Mouse (Mus musculus) left cerebral cortex, adult 2 months (tissue): Measurements from ENCODE around the gene Nuak1. TPM values are rescaled to one million over a fixed set of nuclear protein-coding genes. Genes with fewer than 3 reads are reported as not detected.

Source experiments
- DNase-seq, 2 experiments: peaks; one replicate each; pipeline ENCODE4 v3.0.0; 2021 to 2022; ENCODE audit warnings: low spot score in 2 of 2, mixed read lengths in 1 of 2; ENCODE audit errors: extremely low spot score in 1 of 2
- H3K27ac ChIP-seq: fragments of 200-600 bp; 2 replicates; pipeline ENCODE4 v1.8.1; 2022
- H3K4me3 ChIP-seq: fragments of 200-600 bp; 2 replicates; pipeline ENCODE4 v1.8.1; 2022
- CTCF ChIP-seq: fragments of 200-600 bp; IDR thresholded peaks from 2 replicates; pipeline ENCODE4 v1.8.1; 2022; ENCODE audit warnings: antibody characterized with exemption, mild to moderate bottlenecking, moderate library complexity
- intact Hi-C: fragments of 180-260 bp; cut with DNase I; formaldehyde crosslinking; loops from one replicate; pipeline ENCODE4 v1.15.1; 2025
- total RNA-seq, 2 experiments: library from RNA; stranded (reverse); gene quantifications; 2 replicates each; pipeline ENCODE4 v1.2.3; 2021

The Nuak1 gene
- total RNA-seq, 2 experiments from 2014 or later, result 72.9 to 87.5 TPM

- Histone ChIP-seq H3K4me3 (no peak overlapping the region), H3K27ac (peak overlapping the region; percentile 91)
- TF ChIP-seq CTCF, result no peak
- no peak for DNase-seq
- intact Hi-C loops, result no loop called here
Observed at GRCm38 (mm10) chr10:84387338-84387737, 53.1 kb downstream of the Nuak1 start.

GRCm38 (mm10) chr10:84386625-84387242 lies 53.7 kb downstream of the Nuak1 start:
- intact Hi-C loops, result no loop called here
- DNase-seq, result no peak
- H3K27ac ChIP-seq, result peak overlapping the region; percentile 91
- H3K4me3 ChIP-seq, result no peak overlapping the region
- no peak for TF ChIP-seq CTCF

- peak overlapping the region; percentile 91 for H3K27ac ChIP-seq
- no peak for TF ChIP-seq CTCF
- intact Hi-C loops, result no loop called here
- no peak for DNase-seq
- H3K4me3 ChIP-seq, result no peak overlapping the region
Observed at GRCm38 (mm10) chr10:84386214-84386613, 54.2 kb downstream of the Nuak1 start.

- Histone ChIP-seq H3K27ac (peak overlapping the region; percentile 25; the same call in 1 of the 2 replicates), H3K4me3 (no peak overlapping the region)
- intact Hi-C loops, result no loop called here
- no peak for DNase-seq
- no peak for TF ChIP-seq CTCF
Observed at GRCm38 (mm10) chr10:84384761-84385160, 55.6 kb downstream of the Nuak1 start.

GRCm38 (mm10) chr10:84382900-84383883 lies 57.2 kb downstream of the Nuak1 start:
- intact Hi-C loops, result no loop called here
- peak in 1 of 2 experiments; percentile 17 for DNase-seq
- H3K4me3 ChIP-seq, result no peak overlapping the region
- H3K27ac ChIP-seq, result peak overlapping the region; percentile 69
- no peak for TF ChIP-seq CTCF

GRCm38 (mm10) chr10:84381276-84381798 lies 59.1 kb downstream of the Nuak1 start:
- intact Hi-C loops, result no loop called here
- no peak for DNase-seq
- H3K27ac ChIP-seq, result peak overlapping the region; percentile 64
- TF ChIP-seq CTCF, result no peak
- no peak overlapping the region for H3K4me3 ChIP-seq

GRCm38 (mm10) chr10:84379366-84379765 lies 61.0 kb downstream of the Nuak1 start:
- TF ChIP-seq CTCF, result no peak
- peak overlapping the region; percentile 44 for H3K27ac ChIP-seq
- no peak overlapping the region for H3K4me3 ChIP-seq
- no peak for DNase-seq
- intact Hi-C loops, result no loop called here

- no peak overlapping the region for H3K27ac ChIP-seq
- DNase-seq, result no peak
- intact Hi-C loops, result no loop called here
- no peak for TF ChIP-seq CTCF
- no peak overlapping the region for H3K4me3 ChIP-seq
Observed at GRCm38 (mm10) chr10:84377956-84378355, 62.4 kb downstream of the Nuak1 start.

- no peak overlapping the region for H3K4me3 ChIP-seq
Observed at GRCm38 (mm10) chr10:84376346-84376745, 64.1 kb downstream of the Nuak1 start.

GRCm38 (mm10) chr10:84374996-84375395 lies 65.4 kb downstream of the Nuak1 start:
- no peak for DNase-seq
- H3K27ac ChIP-seq, result peak overlapping the region; percentile 4; the same call in 1 of the 2 replicates
- no peak overlapping the region for H3K4me3 ChIP-seq
- TF ChIP-seq CTCF, result no peak
- intact Hi-C loops, result no loop called here

More at GRCm38 (mm10) chr10:84376346-84376745, 64.1 kb downstream of the Nuak1 start:
- DNase-seq, result no peak
- peak overlapping the region; percentile 64; the same call in 1 of the 2 replicates for H3K27ac ChIP-seq
- no peak for TF ChIP-seq CTCF
- intact Hi-C loops, result no loop called here

- Histone ChIP-seq H3K27ac (peak overlapping the region; percentile 96), H3K4me3 (no peak overlapping the region)
- intact Hi-C loops, result loop anchor here (2.0 kb wide), 1 partner anchor 15 kb away; no protein-coding TSS in a partner anchor
- DNase-seq, result no peak
- no peak for TF ChIP-seq CTCF
Observed at GRCm38 (mm10) chr10:84373476-84373875, 66.9 kb downstream of the Nuak1 start.
